Mouse (Mus musculus) erythroblast, embryonic 14.5 days (primary cell): ENCODE measurements around the gene Klhl41.

Experiments
- GATA1 ChIP-seq: IDR thresholded peaks from 2 replicates; pipeline ENCODE4 v1.6.1; 2012; ENCODE audit warnings: low read length, inconsistent platforms, mixed read lengths
- TAL1 ChIP-seq: IDR thresholded peaks from 3 replicates; pipeline ENCODE4 v1.6.1; 2012; ENCODE audit warnings: low read length, inconsistent platforms, mixed read lengths

DNA sequence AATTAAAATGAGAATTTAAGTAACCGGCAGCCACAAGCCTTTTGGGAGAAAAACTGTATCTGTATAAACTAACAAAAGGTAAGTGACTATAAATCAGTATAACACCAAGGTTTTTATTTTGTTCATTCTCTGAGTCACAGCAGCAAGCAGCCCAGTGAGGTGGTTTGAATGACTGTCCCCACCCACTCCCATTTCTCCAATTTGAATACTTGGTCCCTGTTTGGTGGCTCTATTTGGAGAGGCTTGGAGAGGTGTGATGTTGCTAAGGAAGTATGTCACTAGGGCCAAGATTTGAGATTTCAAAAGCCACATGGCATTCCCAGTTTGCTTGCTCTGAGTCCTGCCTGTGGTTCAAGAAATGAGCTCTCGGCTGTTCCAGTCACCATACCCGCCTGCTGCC lies 20.3 kb downstream of the Klhl41 start:
- TF ChIP-seq GATA1 (no peak), TAL1 (no peak)
